Mouse (Mus musculus) kidney, adult 2 months (tissue): ENCODE results near the gene Ntm. TPM values are rescaled to one million over a fixed set of nuclear protein-coding genes. Genes with fewer than 3 reads are reported as not detected.
A peak's percentile ranks its signal among the peaks of the same experiment; 100 is the strongest.

ENCODE experiments used
- DNase-seq: peaks from one replicate; pipeline ENCODE4 v3.0.0; 2021
- H3K27ac ChIP-seq: fragments of 200-500 bp; 2 replicates; pipeline ENCODE4 v1.5.1; 2012; ENCODE audit warnings: low read depth, low read length, control low read depth, inconsistent platforms; ENCODE audit not compliant: insufficient read depth
- H3K27me3 ChIP-seq: fragments of 200-500 bp; replicated peaks from 2 replicates; pipeline ENCODE4 v1.6.1; 2012; ENCODE audit warnings: mild to moderate bottlenecking, moderate library complexity, low read length, inconsistent platforms; ENCODE audit not compliant: control insufficient read depth, insufficient read depth
- H3K36me3 ChIP-seq: fragments of 200-500 bp; 2 replicates; pipeline ENCODE4 v1.6.1; 2012; ENCODE audit warnings: mild to moderate bottlenecking, moderate library complexity, low read length, inconsistent platforms; ENCODE audit not compliant: control insufficient read depth, insufficient read depth
- H3K4me1 ChIP-seq: fragments of 200-500 bp; 2 replicates; pipeline ENCODE4 v1.6.1; 2011; ENCODE audit warnings: low read length; ENCODE audit not compliant: control insufficient read depth, insufficient read depth
- H3K4me3 ChIP-seq: fragments of 200-500 bp; 2 replicates; pipeline ENCODE4 v1.5.1; 2011; ENCODE audit warnings: mild to moderate bottlenecking, low read depth, low read length, control low read depth; ENCODE audit not compliant: insufficient read depth
- CTCF ChIP-seq: fragments of 200-500 bp; conservative IDR thresholded peaks from 2 replicates; pipeline ENCODE4 v1.5.1; 2011; ENCODE audit warnings: low read depth, mild to moderate bottlenecking, control low read depth, low read length, moderate library complexity, mixed read lengths; ENCODE audit not compliant: insufficient read depth, insufficient read length
- POLR2A ChIP-seq: fragments of 200-500 bp; IDR thresholded peaks from one replicate; pipeline ENCODE4 v1.6.1; 2011; ENCODE audit warnings: low read depth, low read length, control low read depth
- WGBS: fragments of 180-500 bp; shearing (Covaris S2); methylation state at CpG from one replicate; pipeline ENCODE4 v1.1.7; 2018; 5-methylcytosine and 5-hydroxymethylcytosine counted together
- polyA plus RNA-seq: library from polyadenylated mRNA; depleted of rRNA; stranded (reverse); fragments of >200 nt; gene quantifications from 2 replicates; pipeline ENCODE4 v1.2.3, GENCODE M21; 2012

The Ntm gene
- polyA plus RNA-seq, 1 experiment: 0.74 TPM

DNA sequence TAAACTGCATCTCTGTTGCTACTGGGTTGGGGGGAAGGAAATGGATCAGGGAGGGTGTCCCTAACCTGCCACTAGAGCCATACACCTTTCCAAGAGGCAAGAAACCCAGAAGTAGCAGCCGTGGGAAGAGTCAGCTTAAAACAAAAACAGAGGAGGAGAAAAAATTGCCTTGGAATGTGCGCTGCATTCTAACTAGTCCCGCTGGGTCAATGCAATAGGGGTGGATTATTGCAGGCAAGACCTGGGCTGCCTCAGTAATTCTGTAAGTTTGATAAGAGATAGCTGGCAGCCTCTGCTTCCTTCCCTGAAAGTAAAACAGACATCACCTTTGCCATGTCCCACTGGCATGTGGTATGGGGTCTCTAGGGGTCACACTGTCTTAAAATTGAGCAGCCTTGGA lies 2.7 kb downstream of the Ntm start:
- H3K27me3 ChIP-seq: no peaks in the 10 kb centered on the region
- WGBS: 60% methylated on average over 3 of the region's 3 CpGs
- H3K4me3 ChIP-seq: no peak overlapping the region
- TF ChIP-seq CTCF (no peak), POLR2A (no peak)
- H3K27ac ChIP-seq: no peak overlapping the region
- DNase-seq: no peak
- H3K36me3 ChIP-seq: no peaks in the 10 kb centered on the region
- H3K4me1 ChIP-seq: no peaks in the 10 kb centered on the region

DNA sequence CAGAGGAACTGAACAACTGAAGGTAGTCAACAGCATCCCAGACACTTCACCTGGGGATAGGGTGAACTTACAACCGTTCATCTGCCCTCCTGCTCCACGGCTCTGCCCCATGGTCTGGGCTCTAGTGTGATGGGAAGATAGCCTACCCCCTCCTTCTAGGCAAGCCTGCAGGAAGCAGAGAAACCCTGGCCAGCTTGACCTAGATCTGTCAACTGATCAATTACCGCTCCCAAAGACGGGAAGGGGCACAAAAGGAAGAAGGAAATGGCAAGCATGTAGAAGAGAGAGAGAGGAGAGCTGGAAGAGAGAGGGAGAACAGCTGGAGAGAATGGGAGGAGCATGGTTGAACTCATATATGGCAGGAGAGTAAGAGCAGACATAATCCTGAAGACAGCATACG lies 6.0 kb downstream of the Ntm start:
- WGBS: 63% methylated on average over 5 of the region's 5 CpGs
- Histone ChIP-seq H3K27ac (no peak overlapping the region), H3K36me3 (no peaks in the 10 kb centered on the region), H3K27me3 (no peaks in the 10 kb centered on the region), H3K4me3 (no peak overlapping the region), H3K4me1 (no peaks in the 10 kb centered on the region)
- DNase-seq: no peak
- TF ChIP-seq POLR2A (no peak), CTCF (no peak)

DNA sequence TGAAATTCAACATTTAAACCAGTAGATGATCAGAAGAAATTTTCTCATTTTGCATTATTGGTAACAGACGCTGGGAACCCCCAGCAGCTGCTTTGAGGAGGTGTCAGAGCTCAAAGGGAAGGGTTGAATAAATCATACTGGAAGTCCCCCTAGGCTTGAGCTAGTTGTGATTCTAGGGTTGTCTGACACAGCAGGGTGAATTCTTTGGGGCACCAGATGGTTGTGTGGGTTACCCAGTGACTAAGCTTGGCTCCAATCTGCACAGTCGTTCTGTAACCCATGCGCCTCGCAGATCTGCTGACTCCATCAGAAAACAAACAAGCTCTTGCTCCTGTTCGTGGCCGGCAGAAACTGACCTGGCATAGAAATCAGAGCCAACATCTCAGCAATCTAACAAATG lies 8.9 kb downstream of the Ntm start:
- H3K27me3 ChIP-seq: no peaks in the 10 kb centered on the region
- no peak for TF ChIP-seq POLR2A
- TF ChIP-seq CTCF: no peak
- no peaks in the 10 kb centered on the region for H3K4me1 ChIP-seq
- no peak overlapping the region for H3K27ac ChIP-seq
- peak; percentile 50 for DNase-seq
- 45% methylated on average over 6 of the region's 6 CpGs for WGBS
- no peak overlapping the region for H3K4me3 ChIP-seq
- no peaks in the 10 kb centered on the region for H3K36me3 ChIP-seq

DNA sequence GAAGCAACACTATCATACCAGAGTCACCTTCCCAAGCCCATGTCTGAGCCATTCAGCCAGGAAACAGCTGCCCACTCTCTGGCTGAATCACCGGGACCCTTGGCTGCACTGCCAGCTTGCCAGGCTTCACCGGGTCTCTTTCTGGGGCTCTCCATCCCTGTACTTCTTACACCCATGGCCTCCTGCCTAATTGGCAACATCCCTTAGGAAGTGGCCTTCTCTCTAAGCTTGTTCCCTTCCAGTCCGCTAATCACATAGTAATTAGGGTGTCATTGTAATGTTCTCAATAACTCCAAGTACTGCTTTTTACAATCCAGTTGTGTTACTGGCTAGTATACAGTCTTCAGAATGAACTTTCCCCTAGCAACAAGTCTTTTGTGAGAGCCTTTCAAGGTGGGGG lies 13.9 kb downstream of the Ntm start:
- no peak for DNase-seq
- Histone ChIP-seq H3K27me3 (no peaks in the 10 kb centered on the region), H3K36me3 (no peaks in the 10 kb centered on the region), H3K4me1 (no peaks in the 10 kb centered on the region), H3K27ac (no peak overlapping the region), H3K4me3 (no peak overlapping the region)
- 70% methylated on average over 3 of the region's 3 CpGs for WGBS
- TF ChIP-seq POLR2A: no peak
- no peak for TF ChIP-seq CTCF

DNA sequence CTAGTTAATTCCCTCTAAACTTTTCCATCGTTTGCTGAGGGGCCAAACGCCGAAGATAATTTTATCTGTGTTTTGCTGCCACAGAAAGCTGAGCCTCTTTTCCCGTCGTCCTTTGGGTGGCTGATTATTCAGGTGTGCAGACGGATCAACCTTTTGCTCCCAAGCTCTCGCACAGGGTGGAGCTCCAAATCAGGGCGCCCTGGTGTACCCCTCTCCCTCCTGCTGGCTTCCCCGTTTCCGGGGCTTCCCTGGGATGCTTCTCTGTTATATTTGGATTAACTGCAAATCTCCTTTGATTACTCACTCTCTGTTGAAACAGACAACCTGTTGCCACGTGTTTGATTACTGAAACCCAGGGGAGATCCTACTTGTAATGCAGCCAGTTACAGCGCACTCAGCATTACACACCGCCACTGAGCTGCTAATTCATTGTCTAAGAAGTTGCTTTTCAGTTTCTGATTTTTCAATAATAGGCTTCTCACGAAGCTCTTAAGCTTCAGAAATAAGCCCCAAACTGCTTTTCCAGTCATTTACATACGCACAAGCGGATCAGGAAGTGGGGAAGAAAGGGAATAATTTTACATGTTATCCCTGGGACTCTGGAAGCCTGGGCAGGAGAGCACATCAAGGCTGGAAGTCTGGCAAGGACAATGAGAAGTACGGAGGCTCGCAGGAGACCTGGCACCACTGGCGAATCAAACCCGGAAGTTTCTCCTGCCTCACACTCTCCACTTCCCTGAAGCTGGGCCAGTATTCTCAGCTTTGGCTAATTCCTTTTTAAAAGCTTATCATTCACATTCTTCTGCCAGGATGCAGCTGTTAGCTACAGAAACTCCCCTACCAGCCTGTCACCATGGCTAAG lies 19.5 kb downstream of the Ntm start:
- WGBS: 28% methylated on average over 20 of the region's 20 CpGs
- no peak overlapping the region for H3K4me3 ChIP-seq
- TF ChIP-seq POLR2A (no peak), CTCF (no peak)
- no peaks in the 10 kb centered on the region for H3K4me1 ChIP-seq
- no peaks in the 10 kb centered on the region for H3K27me3 ChIP-seq
- H3K36me3 ChIP-seq: no peaks in the 10 kb centered on the region
- no peak overlapping the region for H3K27ac ChIP-seq
- peak; percentile 12 for DNase-seq

DNA sequence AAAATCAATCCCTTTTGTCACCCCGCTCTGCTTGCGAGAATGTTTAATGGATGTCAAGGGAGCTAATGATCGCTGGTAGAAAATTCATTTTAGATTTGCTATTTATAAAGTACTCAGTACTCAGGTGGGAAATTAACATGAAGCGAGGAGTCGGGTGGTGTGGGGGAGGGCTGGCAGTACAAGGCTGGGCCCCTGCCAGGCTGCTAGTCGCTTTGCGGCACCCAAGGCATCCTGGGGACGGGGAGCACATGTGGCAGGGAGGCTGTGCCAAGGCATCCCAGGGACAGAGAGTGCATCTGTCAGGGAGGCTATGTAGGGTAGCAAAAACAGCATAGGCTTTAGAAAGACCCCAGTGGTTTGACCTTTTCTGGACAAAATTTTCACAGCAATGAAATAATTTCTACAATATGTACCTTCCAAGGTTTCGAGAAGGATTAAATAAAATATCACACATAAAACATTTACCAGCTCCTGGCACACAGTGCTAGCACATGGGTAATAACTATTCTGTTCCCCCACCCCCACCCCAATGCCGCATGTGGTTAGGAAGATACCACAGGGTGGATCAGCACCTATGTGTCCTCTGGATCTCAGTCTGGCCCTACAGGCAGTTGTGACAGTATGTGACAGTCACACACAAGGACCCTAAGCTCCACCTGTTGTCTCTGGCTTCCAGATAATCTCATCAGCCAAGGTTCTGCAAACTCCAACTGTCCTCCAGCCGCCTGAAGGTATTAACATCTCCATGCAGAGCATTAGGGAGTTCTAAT lies 20.6 kb downstream of the Ntm start:
- no peaks in the 10 kb centered on the region for H3K27me3 ChIP-seq
- WGBS: 52% methylated on average over 11 of the region's 11 CpGs
- no peaks in the 10 kb centered on the region for H3K36me3 ChIP-seq
- H3K27ac ChIP-seq: no peak overlapping the region
- DNase-seq: peak; percentile 30
- no peaks in the 10 kb centered on the region for H3K4me1 ChIP-seq
- H3K4me3 ChIP-seq: no peak overlapping the region
- TF ChIP-seq CTCF (no peak), POLR2A (no peak)

DNA sequence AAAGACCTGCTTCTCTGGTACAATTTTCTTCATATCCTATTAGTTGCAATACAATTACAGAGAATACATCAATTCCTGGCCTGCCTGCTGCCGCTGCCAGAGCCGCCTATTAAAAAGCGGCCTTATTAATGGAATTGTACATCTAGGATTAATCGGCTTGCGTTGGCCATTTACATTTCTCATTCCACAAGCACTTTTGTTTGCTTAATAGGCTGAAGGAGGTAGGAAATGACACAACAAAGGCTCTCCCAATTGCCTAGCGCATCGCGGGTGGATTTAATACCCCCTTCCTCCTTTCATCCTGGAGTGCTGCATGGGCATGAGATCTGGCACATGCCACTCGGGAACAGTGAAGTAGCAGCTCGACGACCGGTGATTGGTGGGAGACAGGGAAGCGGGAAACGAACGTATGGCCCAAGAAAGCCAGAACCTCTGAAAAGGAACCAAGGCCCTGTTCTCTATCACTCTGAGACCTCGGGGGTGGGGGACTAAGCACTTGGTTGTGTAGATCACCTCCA lies 23.4 kb downstream of the Ntm start:
- Histone ChIP-seq H3K4me1 (no peaks in the 10 kb centered on the region), H3K27me3 (no peaks in the 10 kb centered on the region), H3K4me3 (no peak overlapping the region), H3K36me3 (no peaks in the 10 kb centered on the region), H3K27ac (no peak overlapping the region)
- no peak for TF ChIP-seq POLR2A
- no peak for TF ChIP-seq CTCF
- no peak for DNase-seq
- 93% methylated on average over 16 of the region's 16 CpGs for WGBS
